Mouse (Mus musculus) lung, postnatal 0 days (tissue): ENCODE measurements around the gene Ap1b1. TPM values are rescaled to one million over a fixed set of nuclear protein-coding genes. Genes with fewer than 3 reads are reported as not detected.

Source experiments
- ATAC-seq: fragments of 200-750 bp; cut with Nextera tagmentation; 2 replicates; pipeline ENCODE4 v1.8.0; 2017; ENCODE audit warnings: moderate library complexity
- DNase-seq: peaks from one replicate; pipeline ENCODE4 v3.0.0-alpha.2; 2016; ENCODE audit warnings: low spot score
- H3K27ac ChIP-seq: fragments of 300-500 bp; sonication (generic); 2 replicates; pipeline ENCODE4 v1.5.1; 2014; ENCODE audit warnings: antibody characterized with exemption, mild to moderate bottlenecking, low read length, mixed read lengths
- H3K27me3 ChIP-seq: fragments of 300-500 bp; sonication (generic); replicated peaks from 2 replicates; pipeline ENCODE4 v1.6.1; 2014; ENCODE audit warnings: low read length, mixed read lengths; ENCODE audit not compliant: insufficient read depth
- H3K36me3 ChIP-seq: fragments of 300-500 bp; sonication (generic); 2 replicates; pipeline ENCODE4 v1.6.1; 2014; ENCODE audit warnings: low read length, mixed read lengths; ENCODE audit not compliant: insufficient read depth
- H3K4me1 ChIP-seq: fragments of 300-500 bp; sonication (generic); 2 replicates; pipeline ENCODE4 v1.6.1; 2014; ENCODE audit warnings: antibody characterized with exemption, low read depth, low read length, mixed read lengths; ENCODE audit not compliant: insufficient read depth
- H3K4me2 ChIP-seq: fragments of 300-500 bp; sonication (generic); replicated peaks from 2 replicates; pipeline ENCODE4 v1.6.1; 2014; ENCODE audit warnings: low read depth, mild to moderate bottlenecking, low read length, moderate library complexity, mixed read lengths
- H3K4me3 ChIP-seq: fragments of 300-500 bp; sonication (generic); 2 replicates; pipeline ENCODE4 v1.5.1; 2014; ENCODE audit warnings: low read depth, low read length
- H3K9ac ChIP-seq: fragments of 300-500 bp; sonication (generic); replicated peaks from 2 replicates; pipeline ENCODE4 v1.6.1; 2014; ENCODE audit warnings: low read depth, mild to moderate bottlenecking
- H3K9me3 ChIP-seq: fragments of 300-500 bp; sonication (generic); 2 replicates; pipeline ENCODE4 v1.6.1; 2016; ENCODE audit warnings: low read length, mixed read lengths
- CTCF ChIP-seq: IDR thresholded peaks from 2 replicates; pipeline ENCODE4 v1.5.1; 2016; ENCODE audit warnings: antibody characterized with exemption, mild to moderate bottlenecking
- EP300 ChIP-seq: IDR thresholded peaks from 2 replicates; pipeline ENCODE4 v1.6.1; 2016; ENCODE audit warnings: antibody characterized with exemption, mild to moderate bottlenecking, control low read depth
- WGBS: fragments of 180-500 bp; shearing (Covaris S2); extraction: QIAGEN DNeasy Blood & Tissue Kit; methylation state at CpG from one replicate; pipeline ENCODE4 v1.1.7; 2014; 5-methylcytosine and 5-hydroxymethylcytosine counted together
- polyA plus RNA-seq: library from polyadenylated mRNA; unstranded; fragments of >200 nt; fragmentation: Nextera tagmentation; extraction: Ambion mirVana; gene quantifications from 2 replicates; pipeline ENCODE4 v1.2.1, GENCODE M21; 2015

Ap1b1 gene
- polyA plus RNA-seq, 1 experiment from 2014 or later: 27.3 TPM

DNA sequence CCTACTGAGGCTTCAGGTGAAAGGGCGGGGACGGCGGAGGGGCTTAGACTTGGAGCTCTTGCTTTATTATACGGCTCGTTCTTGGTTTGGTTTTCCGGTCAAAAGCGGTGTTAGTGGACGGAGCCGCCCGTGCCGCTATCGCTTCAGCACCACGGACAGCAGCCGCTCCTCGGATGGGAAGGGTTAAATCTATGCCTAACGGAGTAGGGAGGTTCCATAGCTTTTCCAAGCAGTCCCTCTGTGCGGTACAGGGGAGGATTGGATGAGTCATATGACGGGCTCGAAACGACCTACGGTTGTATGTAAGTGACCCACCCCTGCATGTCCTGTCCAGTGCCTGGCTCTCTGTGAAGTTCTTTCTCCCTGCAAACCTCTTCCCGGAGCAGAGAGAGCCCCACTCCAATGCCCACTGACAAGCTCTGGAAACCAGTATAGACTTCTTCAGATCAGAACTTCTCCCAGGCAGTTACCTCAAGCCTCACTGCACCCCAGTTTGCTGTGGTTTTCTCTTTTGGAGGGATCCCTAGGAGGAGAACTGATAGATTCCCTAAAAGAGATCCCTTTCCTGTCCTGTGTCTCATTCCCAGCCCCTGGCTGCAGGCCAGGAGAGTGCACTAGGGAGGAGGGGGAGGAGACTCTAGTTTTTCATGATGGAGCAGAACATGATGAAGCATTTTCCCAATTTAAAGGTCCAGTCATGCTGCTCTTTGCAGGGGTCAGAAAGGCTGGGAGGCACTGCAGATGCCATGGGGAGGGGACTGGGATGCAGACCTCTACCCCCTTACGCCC, 37.2 kb upstream of the Ap1b1 start:
- no peaks in the 10 kb centered on the region for H3K9me3 ChIP-seq
- ATAC-seq (peak; percentile 48), DNase-seq (peak; percentile 62)
- TF ChIP-seq CTCF (no peak), EP300 (no peak)
- WGBS: 7% methylated on average over 23 of the region's 23 CpGs
- H3K4me2 ChIP-seq: no peak overlapping the region
- no peaks in the 10 kb centered on the region for H3K36me3 ChIP-seq
- H3K4me3 ChIP-seq: no peak overlapping the region
- H3K27me3 ChIP-seq: peaks cover 44% of the 10 kb centered on the region
- H3K9ac ChIP-seq: no peak overlapping the region
- peaks cover 6% of the 10 kb centered on the region; the same call in 1 of the 2 replicates for H3K4me1 ChIP-seq
- no peak overlapping the region for H3K27ac ChIP-seq

DNA sequence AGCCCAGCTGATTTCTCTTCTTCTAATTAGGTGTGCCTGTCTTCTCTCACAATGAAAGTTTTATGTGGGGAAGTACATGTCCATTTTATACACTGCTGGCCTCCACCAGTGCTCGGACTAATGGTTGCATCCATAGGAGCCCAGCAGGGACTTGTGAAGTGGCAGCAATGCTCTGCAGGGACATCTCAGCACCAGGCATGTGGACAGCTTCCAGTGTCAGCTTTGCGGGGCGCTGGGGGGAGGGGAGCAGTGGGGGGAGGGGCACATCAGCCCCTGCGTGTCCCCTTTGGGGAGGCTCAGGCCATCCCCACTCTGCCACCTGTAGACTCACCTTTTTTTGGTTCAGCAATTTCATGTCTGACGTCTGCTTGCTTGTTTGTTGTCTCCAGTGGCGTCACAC, 33.2 kb upstream of the Ap1b1 start:
- TF ChIP-seq EP300: no peak
- no peak for TF ChIP-seq CTCF
- no peaks in the 10 kb centered on the region for H3K36me3 ChIP-seq
- no peak overlapping the region for H3K9ac ChIP-seq
- H3K27ac ChIP-seq: no peak overlapping the region
- no peak for DNase-seq
- peaks cover 20% of the 10 kb centered on the region for H3K27me3 ChIP-seq
- H3K4me1 ChIP-seq: no peaks in the 10 kb centered on the region
- H3K4me2 ChIP-seq: no peak overlapping the region
- 6% methylated on average over 4 of the region's 6 CpGs for WGBS
- no peak overlapping the region for H3K4me3 ChIP-seq
- no peaks in the 10 kb centered on the region for H3K9me3 ChIP-seq
- ATAC-seq: no peak

DNA sequence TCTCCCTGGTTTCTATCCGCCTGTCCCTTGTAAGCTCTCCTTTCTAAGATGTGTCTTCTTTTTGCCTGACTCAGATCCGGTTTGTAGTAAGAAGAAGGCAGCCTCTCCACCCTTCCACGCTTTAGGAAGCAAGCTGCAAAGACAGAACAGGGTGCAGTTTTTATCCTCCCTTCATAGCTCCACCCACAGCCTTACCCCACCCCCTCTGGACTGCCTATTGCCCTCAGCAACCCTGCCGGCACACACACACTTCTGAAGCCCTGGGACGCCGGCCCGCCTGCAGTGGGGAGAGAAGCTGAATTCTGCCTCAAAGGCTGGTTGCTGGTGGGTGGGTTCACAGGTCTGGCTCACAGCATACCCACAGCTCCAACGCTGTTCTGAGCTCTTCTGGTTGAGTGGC, 32.7 kb upstream of the Ap1b1 start:
- Histone ChIP-seq H3K4me1 (no peaks in the 10 kb centered on the region), H3K9ac (no peak overlapping the region), H3K9me3 (no peaks in the 10 kb centered on the region), H3K4me3 (no peak overlapping the region), H3K27me3 (peaks cover 14% of the 10 kb centered on the region), H3K4me2 (no peak overlapping the region), H3K27ac (no peak overlapping the region), H3K36me3 (no peaks in the 10 kb centered on the region)
- TF ChIP-seq CTCF (no peak), EP300 (no peak)
- WGBS: 5% methylated on average over 8 of the region's 8 CpGs
- ATAC-seq (no peak), DNase-seq (no peak)

DNA sequence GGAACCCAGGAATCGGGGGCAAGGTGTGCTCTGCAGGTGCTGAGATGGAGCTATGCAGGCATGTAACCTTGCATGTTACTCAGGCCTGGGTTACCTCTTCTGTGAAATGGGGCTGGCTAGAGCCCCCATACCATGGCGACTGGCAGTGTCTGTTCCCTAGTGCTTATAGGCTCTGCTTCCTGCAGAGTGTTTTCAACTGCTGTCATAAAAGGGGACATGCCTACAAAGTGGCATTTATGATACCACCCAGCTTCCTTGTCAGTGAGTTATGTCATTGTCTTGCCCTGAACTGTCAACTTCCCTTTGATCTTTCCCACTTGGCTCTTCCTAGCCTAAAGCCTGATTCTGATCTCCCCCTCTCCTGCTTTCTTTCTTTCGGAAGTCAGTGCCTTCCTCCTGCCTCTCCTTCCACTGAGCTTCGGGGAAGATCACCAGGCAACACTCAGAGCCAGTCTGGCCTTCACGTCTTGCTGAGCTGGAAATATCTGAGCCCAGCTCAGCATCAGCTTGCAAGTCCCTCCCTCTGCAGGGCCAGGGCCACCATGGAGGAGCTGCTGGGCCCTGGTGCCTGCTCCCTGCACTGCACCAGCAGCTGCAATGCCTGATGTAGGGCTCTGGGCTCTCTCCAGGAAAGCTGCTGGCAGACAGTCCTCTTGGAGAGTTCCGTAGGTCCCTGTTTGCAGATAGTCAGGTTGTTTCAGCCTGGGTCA, 23.4 kb upstream of the Ap1b1 start:
- DNase-seq (no peak), ATAC-seq (no peak)
- no peaks in the 10 kb centered on the region for H3K27me3 ChIP-seq
- no peaks in the 10 kb centered on the region for H3K36me3 ChIP-seq
- no peak overlapping the region for H3K27ac ChIP-seq
- no peak overlapping the region for H3K4me2 ChIP-seq
- H3K9ac ChIP-seq: no peak overlapping the region
- H3K9me3 ChIP-seq: no peaks in the 10 kb centered on the region
- TF ChIP-seq EP300: no peak
- no peak for TF ChIP-seq CTCF
- no peak overlapping the region for H3K4me3 ChIP-seq
- WGBS: 48% methylated on average over 6 of the region's 6 CpGs
- H3K4me1 ChIP-seq: no peaks in the 10 kb centered on the region

DNA sequence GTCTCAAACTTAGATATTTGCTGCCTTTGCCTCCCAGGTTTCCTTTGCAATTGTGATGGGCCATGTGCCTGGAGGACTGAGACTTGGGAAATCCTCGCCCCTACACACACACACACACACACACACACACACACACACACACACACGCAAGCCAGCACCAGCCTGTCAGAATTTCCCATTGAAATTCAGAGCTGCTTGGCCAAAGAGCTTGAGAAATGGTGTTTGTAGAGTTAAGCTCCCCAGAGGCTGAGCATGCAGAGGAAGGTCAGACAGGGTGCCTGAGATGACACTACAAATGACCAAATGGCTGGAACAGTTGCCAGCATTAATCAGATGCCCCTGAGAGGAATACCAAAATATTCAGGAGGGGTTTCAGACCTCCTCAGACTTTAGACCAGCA, 20.3 kb upstream of the Ap1b1 start:
- WGBS: 65% methylated on average over 2 of the region's 2 CpGs
- no peak for ATAC-seq

DNA sequence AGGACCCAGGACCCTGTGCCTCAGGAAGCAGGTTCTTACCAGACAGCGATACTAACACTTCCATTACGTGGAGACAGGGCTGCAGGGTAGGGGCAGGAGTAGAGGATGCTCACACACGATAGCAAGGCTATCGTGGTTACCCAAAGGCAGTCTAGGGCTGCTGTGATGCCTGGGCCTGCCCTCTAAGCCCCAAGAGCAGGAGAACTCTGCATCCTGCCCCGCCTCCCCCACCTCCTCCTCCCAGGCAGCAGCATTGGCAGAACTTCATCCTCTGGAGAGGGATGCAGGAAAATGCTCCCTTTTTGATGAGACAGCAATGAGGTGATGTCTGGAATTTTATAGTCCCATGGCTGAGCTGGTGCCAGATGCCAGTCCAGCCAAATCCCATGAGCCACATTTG, 19.7 kb upstream of the Ap1b1 start:
- Histone ChIP-seq H3K36me3 (no peaks in the 10 kb centered on the region), H3K9me3 (no peaks in the 10 kb centered on the region), H3K27me3 (no peaks in the 10 kb centered on the region), H3K4me3 (no peak overlapping the region), H3K4me1 (no peaks in the 10 kb centered on the region), H3K4me2 (no peak overlapping the region), H3K9ac (no peak overlapping the region), H3K27ac (no peak overlapping the region)
- no peak for DNase-seq
- ATAC-seq: no peak
- TF ChIP-seq EP300 (no peak), CTCF (no peak)
- 65% methylated on average over 5 of the region's 5 CpGs for WGBS

More for the DNA sequence above, 20.3 kb upstream of the Ap1b1 start:
- Histone ChIP-seq H3K36me3 (no peaks in the 10 kb centered on the region), H3K4me1 (no peaks in the 10 kb centered on the region), H3K4me3 (no peak overlapping the region), H3K4me2 (no peak overlapping the region), H3K27ac (no peak overlapping the region), H3K9ac (no peak overlapping the region), H3K9me3 (no peaks in the 10 kb centered on the region), H3K27me3 (no peaks in the 10 kb centered on the region)
- TF ChIP-seq EP300 (no peak), CTCF (no peak)
- no peak for DNase-seq
